Mouse (Mus musculus) ES-E14 (cell line): ENCODE data around the gene Pramel1. TPM values are rescaled to one million over a fixed set of nuclear protein-coding genes. Genes with fewer than 3 reads are reported as not detected.
"Not testable (repeated sequence)": the region's sequence is repeated elsewhere in the genome, so short reads cannot be mapped to it uniquely, and the experiment has no call there.

Experiments used
- DNase-seq: peaks from one replicate; pipeline ENCODE4 v3.0.0-alpha.2; 2013; ENCODE audit warnings: low read depth, low spot score
- H3K27ac ChIP-seq: 2 replicates; pipeline ENCODE4 v1.5.1; 2012; ENCODE audit warnings: low read depth, mild to moderate bottlenecking, low read length, moderate library complexity, mixed read lengths; ENCODE audit not compliant: poor library complexity, insufficient read depth, severe bottlenecking
- H3K36me3 ChIP-seq: 2 replicates; pipeline ENCODE4 v1.6.1; 2012; ENCODE audit warnings: mild to moderate bottlenecking, low read length, moderate library complexity, mixed read lengths; ENCODE audit not compliant: control insufficient read depth, poor library complexity, insufficient read depth, severe bottlenecking
- H3K4me1 ChIP-seq, 2 experiments: fragments of 150-350 bp in 1 of 2; sonication (generic) in 1 of 2; 2 replicates each; pipeline ENCODE4 v1.6.1; 2012; ENCODE audit warnings: low read length in 2 of 2, mild to moderate bottlenecking in 1 of 2, mixed read lengths in 1 of 2; ENCODE audit not compliant: control insufficient read depth in 2 of 2, insufficient read depth in 2 of 2, poor library complexity in 1 of 2
- H3K4me3 ChIP-seq, 2 experiments: fragments of 150-350 bp in 1 of 2; sonication (generic) in 1 of 2; 2 replicates each; pipeline ENCODE4 v1.5.1; 2012; ENCODE audit warnings: low read length in 2 of 2, low read depth in 1 of 2, mild to moderate bottlenecking in 1 of 2, mixed read lengths in 1 of 2; ENCODE audit not compliant: insufficient read depth in 1 of 2, poor library complexity in 1 of 2, severe bottlenecking in 1 of 2
- H3K9ac ChIP-seq: 2 replicates; pipeline ENCODE4 v1.6.1; 2012; ENCODE audit warnings: low read depth, mild to moderate bottlenecking, low read length, mixed read lengths; ENCODE audit not compliant: poor library complexity, insufficient read depth, severe bottlenecking
- H3K9me3 ChIP-seq: fragments of 150-350 bp; sonication (generic); 2 replicates; pipeline ENCODE4 v1.6.1; 2012; ENCODE audit warnings: low read depth, mild to moderate bottlenecking, low read length; ENCODE audit not compliant: control insufficient read depth, insufficient read depth
- CHD2 ChIP-seq: IDR thresholded peaks from 2 replicates; pipeline ENCODE4 v1.6.1; 2014; ENCODE audit warnings: mild to moderate bottlenecking, low read depth, low read length, inconsistent platforms
- HCFC1 ChIP-seq: IDR thresholded peaks from 2 replicates; pipeline ENCODE4 v1.6.1; 2012; ENCODE audit warnings: low read length, inconsistent platforms, borderline replicate concordance; ENCODE audit not compliant: insufficient read depth
- in situ Hi-C, 2 experiments: fragments of 600-800 bp; cut with MboI; formaldehyde crosslinking; loops; one replicate each; pipeline ENCODE4 v1.15.1; 2025; ENCODE audit warnings: low sequenced_read_pairs in 2 of 2, inconsistent platforms in 1 of 2; ENCODE audit not compliant: unreplicated experiment in 2 of 2
- total RNA-seq: library from RNA; depleted of rRNA; stranded (reverse); fragments of 300-350 nt; gene quantifications from 2 replicates; pipeline ENCODE4 v1.2.3, GENCODE M21; 2012; rRNA removed

The Pramel1 gene
- total RNA-seq, 1 experiment, result 2.0 TPM

DNA sequence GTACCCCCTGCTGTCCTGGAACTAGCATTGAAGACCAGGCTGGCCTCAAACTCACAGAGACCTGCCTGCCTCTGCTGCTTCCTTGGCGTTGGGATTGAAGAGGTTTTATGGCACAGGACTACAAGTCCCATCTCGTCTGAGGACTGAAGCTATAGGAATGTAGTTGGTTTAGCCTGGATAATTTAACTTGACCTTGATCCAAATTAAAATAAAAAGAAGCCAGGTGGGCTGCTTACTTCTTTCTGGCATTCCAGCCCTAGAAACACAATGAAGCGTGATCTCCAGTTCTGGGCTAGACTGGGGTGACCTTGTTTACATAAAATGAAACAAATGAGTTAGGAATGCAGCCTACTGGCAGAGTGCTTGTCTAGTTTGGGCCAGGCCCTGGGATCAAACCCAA lies 19.9 kb downstream of the Pramel1 start:
- Histone ChIP-seq H3K9ac (no peak overlapping the region; the same call in 1 of the 2 replicates), H3K36me3 (peaks cover 30% of the 10 kb centered on the region), H3K4me1 (no peaks in the 10 kb centered on the region), H3K27ac (peak overlapping the region; percentile 85; the same call in 1 of the 2 replicates), H3K4me3 (peak overlapping the region in 1 of 2 experiments; percentile 35; a peak in 1 of 4 replicates), H3K9me3 (0 out of 2 replicates have a peak, but pooled peaks cover 2% of the 10 kb centered on the region)
- in situ Hi-C loops, result no loop called here
- no peak for TF ChIP-seq CHD2
- peak; percentile 50; the same call in 1 of the 2 replicates for TF ChIP-seq HCFC1
- peak; percentile 34 for DNase-seq

DNA sequence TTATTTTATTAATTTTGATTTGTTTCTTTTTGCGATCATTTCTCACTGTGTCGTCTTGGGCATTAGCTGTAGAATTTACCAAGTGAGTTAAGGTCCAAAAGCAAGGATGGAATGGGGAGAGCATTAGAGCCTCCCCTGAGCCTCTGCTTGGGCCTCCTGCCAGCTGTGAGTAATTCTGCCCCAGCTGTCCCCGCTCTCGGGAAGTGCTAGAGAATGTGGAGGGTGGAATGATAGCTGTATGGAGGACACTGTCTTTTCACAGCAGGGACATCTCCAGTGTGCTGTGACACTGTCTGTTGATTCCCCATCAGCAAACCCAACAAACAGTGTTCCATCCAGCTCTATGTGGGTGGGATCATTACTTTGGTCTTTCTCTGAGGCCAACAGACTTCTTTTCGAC lies 32.5 kb downstream of the Pramel1 start:
- DNase-seq, H3K9me3 ChIP-seq, H3K9ac ChIP-seq, H3K4me3 ChIP-seq, H3K27ac ChIP-seq, H3K4me1 ChIP-seq, H3K36me3 ChIP-seq, in situ Hi-C loops: not testable (repeated sequence)

Other genes starting within 250 kb of the Pramel1 start
- gene Prdm2, start 181.4 kb upstream of the Pramel1 start, total RNA-seq, result 8.5 and 11.0 TPM in 2 replicates
- 21.7 and 27.4 TPM in 2 replicates for gene Pdpn, start 94.9 kb upstream of the Pramel1 start, total RNA-seq
- gene Lrrc38, start 44.7 kb upstream of the Pramel1 start, total RNA-seq, result 0.22 and 0.32 TPM in 2 replicates
- 33.3 and 36.8 TPM in 2 replicates for gene Pramef8, start 18.0 kb downstream of the Pramel1 start, total RNA-seq
- not detected in 2 replicates for gene Oog4, start 55.9 kb downstream of the Pramel1 start, total RNA-seq
- 0.37 and 1.3 TPM in 2 replicates for gene Gm13043, start 116.9 kb downstream of the Pramel1 start, total RNA-seq
- gene Gm13040, start 141.5 kb downstream of the Pramel1 start, total RNA-seq, result 1.4 TPM in 1 of 2 replicates, not detected in the other
- gene BC080695, start 157.3 kb downstream of the Pramel1 start, total RNA-seq, result 1.5 and 1.6 TPM in 2 replicates
- not detected in 2 replicates for gene Gm13057, start 157.3 kb downstream of the Pramel1 start, total RNA-seq
- 0.42 and 0.67 TPM in 2 replicates for gene Gm13083, start 220.6 kb downstream of the Pramel1 start, total RNA-seq